Mouse (Mus musculus): ENCODE results near the gene Eno4.

Eno4 gene

DNA sequence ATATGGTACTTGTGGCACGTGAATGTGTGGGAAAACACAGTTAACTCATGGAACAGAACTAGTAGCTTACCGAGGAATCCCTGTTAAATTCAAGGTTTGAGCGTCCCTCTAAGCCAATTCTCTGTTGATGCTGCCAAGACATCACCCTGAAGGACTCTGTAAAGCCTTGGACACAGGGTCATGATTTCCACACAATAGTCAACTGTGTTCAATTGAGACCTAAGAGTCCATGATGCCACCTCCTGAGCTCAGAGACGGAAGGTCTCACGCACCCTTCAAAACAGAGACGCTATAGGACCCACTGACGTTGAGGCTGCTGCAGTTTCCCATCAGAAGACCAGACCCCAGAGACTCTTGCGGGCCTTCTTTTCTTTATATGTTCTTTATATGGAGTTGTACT lies 30.9 kb downstream of the Eno4 start:
- DNase-seq (ENCODE audit: low spot score in 2 of 2), result no peak

DNA sequence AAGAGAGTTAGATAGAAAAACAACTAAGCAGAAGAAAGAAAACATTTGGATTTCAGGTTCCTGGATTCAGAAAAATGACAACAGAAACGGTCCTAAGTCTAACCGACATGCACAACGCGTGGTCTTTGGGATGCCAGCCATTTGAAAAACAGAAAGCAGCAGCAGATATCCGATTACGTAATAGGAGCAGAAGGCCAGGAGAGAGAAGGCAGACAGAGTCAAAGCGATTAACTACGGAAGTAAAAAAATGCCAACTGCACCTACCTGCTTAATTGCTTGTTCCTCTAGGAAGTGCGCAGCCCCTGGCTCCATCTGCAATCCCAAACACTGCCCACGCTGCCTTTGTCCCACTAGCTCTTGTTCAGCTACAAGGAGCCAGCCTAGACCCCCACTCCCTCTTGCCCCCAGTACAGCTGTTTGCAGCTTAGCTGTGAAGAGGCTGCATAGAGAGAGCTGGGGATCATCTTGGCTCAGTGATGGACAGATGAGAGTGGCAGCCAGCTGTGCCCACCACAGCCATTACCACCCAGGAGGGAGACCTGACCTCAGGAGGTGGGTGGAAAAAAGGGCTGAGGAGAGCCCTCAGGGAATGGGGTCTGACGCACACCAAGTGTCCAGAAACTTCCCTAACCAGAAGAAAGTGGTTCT lies 32.1 kb downstream of the Eno4 start:
- no peak for DNase-seq (ENCODE audit: low spot score in 2 of 2)

DNA sequence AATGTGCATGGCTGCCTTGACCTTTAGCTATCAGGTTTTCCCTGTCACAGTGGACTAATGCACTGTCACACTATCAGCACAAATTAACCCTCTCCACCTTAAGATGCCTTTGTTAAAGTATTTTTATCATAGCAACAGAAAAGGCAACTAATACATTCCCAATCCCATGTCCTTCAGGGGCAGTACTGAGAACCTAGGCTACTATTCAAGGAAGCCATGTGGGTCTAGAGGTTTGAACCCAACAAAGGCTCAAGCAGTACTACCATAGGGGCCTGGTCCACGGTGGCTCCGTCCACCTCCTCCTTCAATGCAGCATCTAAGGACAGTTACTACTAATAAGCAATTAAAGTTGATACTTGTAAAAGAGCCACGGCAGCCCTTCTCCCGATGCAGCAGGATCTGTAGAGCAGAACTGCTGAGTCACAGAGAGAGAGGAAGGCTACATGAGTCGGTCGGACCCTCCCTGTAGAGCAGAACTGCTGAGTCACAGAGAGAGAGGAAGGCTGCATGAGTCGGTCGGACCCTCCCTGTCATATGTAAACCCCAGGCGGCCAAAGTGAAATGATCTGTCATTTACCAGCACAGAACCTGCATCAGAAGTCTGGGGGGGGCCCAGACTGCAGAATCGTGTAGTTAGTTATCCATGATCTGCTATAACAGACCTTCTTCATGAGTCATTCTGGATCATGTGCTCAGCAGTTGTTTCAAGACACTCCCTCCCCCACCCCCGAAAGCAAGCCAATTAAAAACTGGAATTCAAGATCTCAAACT lies 35.4 kb downstream of the Eno4 start:
- DNase-seq (ENCODE audit: low spot score in 2 of 2), result no peak

DNA sequence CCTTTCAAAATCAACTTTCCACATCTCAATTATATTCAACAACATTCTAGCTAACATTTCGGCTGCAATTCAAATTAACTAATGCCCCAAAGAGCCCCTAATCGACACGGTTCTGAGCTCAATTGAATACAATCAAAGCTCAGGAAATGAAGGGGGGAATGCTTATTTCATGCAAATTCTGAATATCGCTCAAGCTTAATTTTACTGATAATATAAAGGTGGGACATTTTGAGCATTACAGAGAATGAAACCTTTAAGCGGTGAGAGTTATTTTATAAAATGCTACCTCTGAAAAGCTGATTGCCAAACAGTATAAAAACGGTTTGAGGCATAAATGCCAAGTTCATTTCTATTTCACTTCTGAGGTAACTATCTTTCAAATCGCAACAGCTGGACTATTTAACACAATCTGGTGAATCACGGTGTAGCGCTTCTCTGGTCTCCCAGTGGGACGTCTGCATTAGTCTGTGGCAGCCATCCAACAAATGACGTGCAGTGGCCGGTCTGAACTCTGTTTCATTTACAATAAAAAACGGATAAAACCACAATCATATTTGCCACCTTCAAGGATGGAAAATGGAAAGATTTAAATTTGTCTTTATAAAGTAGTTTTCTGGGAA lies 36.3 kb downstream of the Eno4 start:
- DNase-seq (ENCODE audit: low spot score in 2 of 2), result no peak

DNA sequence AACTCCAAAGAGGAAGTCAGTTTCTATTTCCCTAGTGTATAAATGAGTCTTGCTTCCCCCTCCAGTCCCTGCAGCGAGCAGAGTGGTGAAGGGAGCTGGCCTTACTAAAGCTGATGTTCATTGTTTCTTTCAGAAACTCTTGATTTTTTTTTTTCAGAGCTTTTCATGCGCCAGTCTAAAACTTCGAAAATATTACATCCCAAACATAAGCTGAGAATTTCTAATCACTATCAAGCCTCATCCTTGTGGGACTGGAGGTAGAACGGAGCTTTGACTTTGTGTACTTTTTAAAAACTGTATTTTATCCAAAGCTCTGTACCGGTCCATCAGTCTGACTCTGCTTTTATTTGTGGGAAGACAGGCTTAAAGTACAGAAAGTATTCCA lies 36.8 kb downstream of the Eno4 start:
- DNase-seq (ENCODE audit: low spot score in 2 of 2), result no peak

DNA sequence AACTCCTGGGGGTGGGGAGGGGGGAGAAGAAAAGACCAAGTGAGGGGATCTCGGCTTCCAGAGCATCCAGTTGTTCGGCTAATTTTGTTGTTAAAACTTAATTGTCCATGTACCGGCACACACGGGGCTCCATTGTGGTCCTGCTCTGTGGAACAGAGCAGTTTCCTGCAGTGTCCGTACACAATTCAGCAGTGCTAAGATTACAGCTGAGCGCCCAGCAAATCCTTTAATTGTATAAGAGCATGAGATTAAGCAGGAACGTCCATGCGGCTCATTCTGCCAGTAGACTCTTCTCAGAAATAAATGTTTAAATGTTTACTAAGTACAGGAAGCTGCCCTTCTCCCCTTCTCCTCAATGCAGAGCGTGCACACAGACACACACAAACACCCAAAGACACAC lies 38.3 kb downstream of the Eno4 start:
- DNase-seq (ENCODE audit: low spot score in 2 of 2), result no peak

DNA sequence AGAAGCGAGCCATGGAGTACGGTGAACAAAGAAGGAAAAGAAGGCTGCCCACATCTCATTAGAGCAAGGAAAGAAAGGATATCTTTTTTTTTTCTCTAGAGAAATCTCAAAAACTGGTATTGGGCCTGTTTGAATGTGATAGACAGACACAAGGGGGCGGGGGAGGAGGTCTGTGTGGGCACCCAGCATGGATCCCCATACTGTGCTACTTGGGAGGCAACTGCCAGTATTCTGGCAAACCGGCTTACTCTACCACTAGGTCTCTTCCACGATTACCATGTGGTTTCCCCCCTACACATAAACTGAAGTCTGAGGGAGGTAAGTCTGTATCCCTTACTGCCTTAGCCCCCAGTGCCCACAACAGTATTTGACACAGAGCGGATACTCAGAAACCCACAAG lies 59.6 kb downstream of the Eno4 start:
- no peak for DNase-seq (ENCODE audit: low spot score in 2 of 2)

DNA sequence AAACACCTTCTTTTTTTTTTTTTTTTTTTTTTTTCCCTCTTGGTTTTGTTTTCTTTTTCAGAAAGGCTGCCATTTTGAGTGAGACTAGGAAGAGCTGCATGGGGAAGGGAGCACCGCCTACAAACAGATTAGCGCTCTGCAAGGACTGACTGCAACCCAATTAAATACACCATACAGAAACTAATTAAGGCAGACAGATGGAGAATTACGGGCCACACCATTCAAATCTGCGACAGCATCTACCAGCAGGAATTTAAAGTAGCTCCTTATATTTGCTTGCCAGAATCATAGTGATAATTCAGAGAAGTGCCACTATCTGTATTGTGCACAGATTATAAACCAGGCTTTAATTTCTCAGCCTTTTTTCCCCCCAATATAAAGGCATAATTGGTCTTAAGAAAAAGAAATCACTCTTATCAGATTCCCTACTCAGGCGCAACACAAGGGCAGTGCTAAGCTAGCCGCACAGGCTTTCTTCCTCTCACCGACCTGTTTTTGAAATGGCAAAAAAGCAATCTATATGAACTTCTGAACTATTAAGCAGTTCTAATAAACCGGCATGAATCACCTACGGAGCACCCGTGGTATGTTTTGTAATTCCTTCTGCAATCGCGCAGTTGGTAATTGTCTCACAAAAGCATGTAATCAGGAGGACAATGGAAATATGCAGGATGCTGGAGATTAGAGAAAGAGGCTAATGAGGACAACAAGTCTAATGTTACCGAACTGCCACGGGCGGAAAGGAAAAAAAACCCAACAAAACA lies 63.5 kb downstream of the Eno4 start:
- no peak for DNase-seq (ENCODE audit: low spot score in 2 of 2)

DNA sequence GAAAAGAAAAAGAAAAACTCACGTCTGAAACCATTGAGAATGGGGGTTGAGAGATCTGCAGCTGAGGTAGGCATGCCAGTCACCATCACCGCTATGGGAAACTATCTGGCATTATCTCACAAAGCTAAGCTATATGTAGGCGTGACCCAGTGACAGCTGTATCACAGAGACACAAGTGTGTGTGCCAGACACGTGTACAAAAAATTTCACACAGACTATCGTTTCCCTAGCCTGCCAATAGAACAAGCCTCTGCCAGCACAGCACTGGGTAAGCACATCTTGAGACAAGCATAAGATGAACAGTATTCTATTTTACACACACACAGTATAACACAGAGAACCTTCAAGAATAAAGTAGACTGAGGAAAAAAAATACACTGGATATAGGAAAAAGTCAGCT lies 67.6 kb downstream of the Eno4 start:
- no peak for DNase-seq (ENCODE audit: low spot score in 2 of 2)
